Mouse (Mus musculus) midbrain, embryonic 11.5 days (tissue): Measurements from ENCODE around the gene Sash1. TPM values are rescaled to one million over a fixed set of nuclear protein-coding genes. Genes with fewer than 3 reads are reported as not detected.
A peak's percentile ranks its signal among the peaks of the same experiment; 100 is the strongest.

ENCODE experiments used
- ATAC-seq: fragments of 200-750 bp; cut with Nextera tagmentation; 2 replicates; pipeline ENCODE4 v1.8.0; 2017; ENCODE audit warnings: moderate TSS enrichment, moderate library complexity; ENCODE audit not compliant: low FRiP score
- DNase-seq: peaks from one replicate; pipeline ENCODE4 v3.0.0; 2015; ENCODE audit warnings: low spot score; ENCODE audit errors: missing footprints
- H3K27ac ChIP-seq: fragments of 300-500 bp; sonication (generic); 2 replicates; pipeline ENCODE4 v1.5.1; 2014; ENCODE audit warnings: low read depth, low read length
- H3K27me3 ChIP-seq: fragments of 300-500 bp; sonication (generic); 2 replicates; pipeline ENCODE4 v1.6.1; 2014; ENCODE audit warnings: mild to moderate bottlenecking, low read length, moderate library complexity, mixed read lengths; ENCODE audit not compliant: control insufficient read depth, insufficient read depth
- H3K36me3 ChIP-seq: fragments of 300-500 bp; sonication (generic); 2 replicates; pipeline ENCODE4 v1.6.1; 2014; ENCODE audit warnings: mild to moderate bottlenecking, low read length, moderate library complexity, mixed read lengths; ENCODE audit not compliant: control insufficient read depth, insufficient read depth
- H3K4me1 ChIP-seq: fragments of 300-500 bp; sonication (generic); 2 replicates; pipeline ENCODE4 v1.6.1; 2014; ENCODE audit warnings: low read length; ENCODE audit not compliant: control insufficient read depth, insufficient read depth
- H3K4me2 ChIP-seq: fragments of 300-500 bp; sonication (generic); 2 replicates; pipeline ENCODE4 v1.6.1; 2014; ENCODE audit warnings: mild to moderate bottlenecking, moderate library complexity
- H3K4me3 ChIP-seq: fragments of 300-500 bp; sonication (generic); 2 replicates; pipeline ENCODE4 v1.5.1; 2014; ENCODE audit warnings: low read depth, low read length
- H3K9ac ChIP-seq: fragments of 300-500 bp; sonication (generic); 2 replicates; pipeline ENCODE4 v1.6.1; 2014; ENCODE audit warnings: low read length
- H3K9me3 ChIP-seq: fragments of 300-500 bp; sonication (generic); 2 replicates; pipeline ENCODE4 v1.6.1; 2016; ENCODE audit warnings: low read length; ENCODE audit not compliant: control insufficient read depth
- WGBS: fragments of 180-500 bp; shearing (Covaris S2); extraction: QIAGEN DNeasy Blood & Tissue Kit; methylation state at CpG from one replicate; pipeline ENCODE4 v1.1.7; 2014; 5-methylcytosine and 5-hydroxymethylcytosine counted together
- polyA plus RNA-seq: library from polyadenylated mRNA; unstranded; fragments of >200 nt; fragmentation: Nextera tagmentation; extraction: Ambion mirVana; gene quantifications from 2 replicates; pipeline ENCODE4 v1.2.1, GENCODE M21; 2014

The Sash1 gene
- polyA plus RNA-seq: 2.9 and 3.0 TPM in 2 replicates

GRCm38 (mm10) chr10:8885630-8886527, at the start of gene Sash1:
Gene Sash1, minus strand, starts transcription at chr10:8886070.
- Histone ChIP-seq H3K36me3 (no peaks in the 10 kb centered on the region), H3K9ac (peak within 1 kb of the TSS; percentile 79), H3K4me1 (peaks cover 14% of the 10 kb centered on the region), H3K4me3 (peak within 1 kb of the TSS; percentile 75), H3K9me3 (no peaks in the 10 kb centered on the region), H3K27ac (peak within 1 kb of the TSS; percentile 97), H3K4me2 (peak within 1 kb of the TSS; percentile 64), H3K27me3 (no peaks in the 10 kb centered on the region)
- peak; percentile 92 for ATAC-seq
- WGBS: under 1% methylated on average over 70 of the region's 80 CpGs
- peak; percentile 99 for DNase-seq

- WGBS: 74% methylated on average over 4 of the region's 4 CpGs
- Histone ChIP-seq H3K4me2 (no peak overlapping the region), H3K36me3 (no peaks in the 10 kb centered on the region), H3K27me3 (no peaks in the 10 kb centered on the region), H3K9ac (no peak overlapping the region), H3K4me3 (no peak overlapping the region), H3K27ac (no peak overlapping the region), H3K9me3 (no peaks in the 10 kb centered on the region), H3K4me1 (no peaks in the 10 kb centered on the region)
- ATAC-seq: no peak
- no peak for DNase-seq
These were observed 49.7 kb upstream of the Sash1 start for GRCm38 (mm10) chr10:8935601-8936000.

GRCm38 (mm10) chr10:8933451-8934372, 47.8 kb upstream of the Sash1 start:
- WGBS: 86% methylated on average over 10 of the region's 10 CpGs
- no peak overlapping the region for H3K4me3 ChIP-seq
- DNase-seq (no peak), ATAC-seq (no peak)
- H3K4me2 ChIP-seq: no peak overlapping the region
- no peaks in the 10 kb centered on the region for H3K27me3 ChIP-seq
- no peak overlapping the region for H3K9ac ChIP-seq
- H3K4me1 ChIP-seq: no peaks in the 10 kb centered on the region; the same call in 1 of the 2 replicates
- no peaks in the 10 kb centered on the region for H3K9me3 ChIP-seq
- H3K36me3 ChIP-seq: no peaks in the 10 kb centered on the region
- no peak overlapping the region for H3K27ac ChIP-seq

DNA sequence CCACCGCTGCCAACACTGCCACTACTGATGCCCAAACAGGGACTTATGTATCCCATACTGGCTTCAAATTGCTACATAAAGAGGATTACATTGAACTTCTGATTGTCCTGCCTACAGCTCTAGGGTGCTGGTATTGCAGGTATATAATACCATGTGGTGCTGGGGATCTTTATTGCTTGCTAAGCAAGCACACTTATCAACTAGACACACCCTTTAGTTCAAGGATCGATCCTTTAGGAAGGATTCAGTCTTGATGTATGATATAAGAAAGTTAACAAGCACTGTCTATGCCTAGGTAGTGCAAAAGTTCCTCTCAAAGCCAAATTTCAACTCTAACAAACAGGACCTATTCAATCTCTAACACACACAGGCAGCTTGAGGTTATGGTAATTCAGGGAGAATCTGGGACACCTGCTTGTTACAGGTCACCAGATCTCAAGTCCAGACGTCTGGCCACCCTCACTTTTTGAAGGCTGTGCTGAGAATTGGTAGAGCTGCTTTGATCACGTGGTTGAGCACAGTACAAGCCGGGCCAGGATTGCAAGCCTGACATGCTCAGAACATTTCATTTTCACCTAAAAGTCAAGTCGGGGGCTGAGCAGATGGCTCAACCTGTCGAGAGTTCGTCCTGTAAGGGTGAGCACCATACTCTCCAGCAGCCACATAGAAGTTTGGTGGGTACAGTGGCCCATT, 45.8 kb upstream of the Sash1 start:
- DNase-seq: no peak
- no peak for ATAC-seq
- H3K4me3 ChIP-seq: no peak overlapping the region
- no peak overlapping the region for H3K4me2 ChIP-seq
- 84% methylated on average over 8 of the region's 8 CpGs for WGBS
- no peak overlapping the region for H3K9ac ChIP-seq
- no peaks in the 10 kb centered on the region; the same call in 1 of the 2 replicates for H3K4me1 ChIP-seq
- no peaks in the 10 kb centered on the region for H3K9me3 ChIP-seq
- H3K27ac ChIP-seq: no peak overlapping the region
- H3K27me3 ChIP-seq: no peaks in the 10 kb centered on the region
- no peaks in the 10 kb centered on the region for H3K36me3 ChIP-seq

- no peak for ATAC-seq
These were observed 44.8 kb upstream of the Sash1 start for GRCm38 (mm10) chr10:8930672-8931071.

GRCm38 (mm10) chr10:8928775-8929647, 43.1 kb upstream of the Sash1 start:
- H3K27ac ChIP-seq: no peak overlapping the region
- no peak overlapping the region for H3K4me2 ChIP-seq
- H3K27me3 ChIP-seq: no peaks in the 10 kb centered on the region
- H3K36me3 ChIP-seq: no peaks in the 10 kb centered on the region
- WGBS: 70% methylated on average over 10 of the region's 10 CpGs
- no peak for ATAC-seq
- DNase-seq: no peak
- no peaks in the 10 kb centered on the region for H3K9me3 ChIP-seq
- H3K4me3 ChIP-seq: no peak overlapping the region
- H3K9ac ChIP-seq: no peak overlapping the region
- no peaks in the 10 kb centered on the region; the same call in 1 of the 2 replicates for H3K4me1 ChIP-seq

More at GRCm38 (mm10) chr10:8930672-8931071, 44.8 kb upstream of the Sash1 start:
- Histone ChIP-seq H3K9me3 (no peaks in the 10 kb centered on the region), H3K36me3 (no peaks in the 10 kb centered on the region), H3K9ac (no peak overlapping the region), H3K4me2 (no peak overlapping the region), H3K27me3 (no peaks in the 10 kb centered on the region), H3K4me3 (no peak overlapping the region), H3K27ac (no peak overlapping the region), H3K4me1 (no peaks in the 10 kb centered on the region; the same call in 1 of the 2 replicates)
- DNase-seq: no peak

DNA sequence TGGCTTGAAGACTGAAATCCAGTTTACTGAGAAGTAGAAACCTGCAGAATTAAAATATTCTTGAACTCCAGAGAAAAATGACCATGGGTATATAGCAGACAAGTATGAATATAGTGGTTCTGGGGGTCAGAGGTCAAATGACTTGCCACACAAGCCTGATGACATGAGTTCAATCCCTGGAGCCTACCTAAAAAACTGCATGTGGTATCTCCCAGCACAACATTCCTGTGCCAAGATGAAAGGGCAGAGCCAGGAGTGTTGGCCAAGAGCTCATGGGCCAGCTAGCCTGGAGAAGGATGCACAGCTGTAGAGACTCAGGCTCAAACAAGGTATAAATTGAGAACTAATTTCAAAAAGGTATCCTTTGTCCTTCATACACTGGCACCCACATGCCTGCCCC, 42.4 kb upstream of the Sash1 start:
- H3K4me2 ChIP-seq: no peak overlapping the region
- no peak for ATAC-seq
- no peak overlapping the region for H3K27ac ChIP-seq
- H3K36me3 ChIP-seq: no peaks in the 10 kb centered on the region
- no peak for DNase-seq
- no peak overlapping the region for H3K4me3 ChIP-seq
- no peaks in the 10 kb centered on the region for H3K9me3 ChIP-seq
- no peaks in the 10 kb centered on the region for H3K27me3 ChIP-seq
- H3K9ac ChIP-seq: no peak overlapping the region
- no peaks in the 10 kb centered on the region; the same call in 1 of the 2 replicates for H3K4me1 ChIP-seq

DNA sequence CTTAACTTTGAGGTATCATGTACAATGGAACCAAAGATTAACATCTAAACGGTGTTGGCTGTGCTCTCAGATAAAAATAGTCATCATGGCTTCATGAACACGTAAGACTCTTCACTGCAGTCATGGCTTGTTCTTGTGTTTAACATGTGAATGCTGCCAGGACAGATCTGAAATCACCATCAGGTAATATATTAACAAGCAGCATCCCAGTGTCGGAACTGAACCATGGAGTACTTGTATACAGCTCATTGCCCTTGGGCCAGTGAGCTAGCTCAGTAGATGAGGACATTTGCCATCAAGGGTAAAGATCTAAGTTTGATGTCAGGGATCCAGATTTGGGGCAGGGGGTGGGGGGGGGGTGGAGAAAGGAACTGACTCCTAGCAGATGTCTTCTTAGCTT, 41.0 kb upstream of the Sash1 start:
- Histone ChIP-seq H3K36me3 (no peaks in the 10 kb centered on the region), H3K9ac (no peak overlapping the region), H3K27ac (no peak overlapping the region), H3K4me2 (no peak overlapping the region), H3K4me1 (no peaks in the 10 kb centered on the region; the same call in 1 of the 2 replicates), H3K4me3 (no peak overlapping the region), H3K9me3 (no peaks in the 10 kb centered on the region), H3K27me3 (no peaks in the 10 kb centered on the region)
- WGBS: 92% methylated on average over 3 of the region's 3 CpGs
- ATAC-seq (no peak), DNase-seq (no peak)
